Mouse (Mus musculus): ENCODE results near the gene Atp4a.

DNA sequence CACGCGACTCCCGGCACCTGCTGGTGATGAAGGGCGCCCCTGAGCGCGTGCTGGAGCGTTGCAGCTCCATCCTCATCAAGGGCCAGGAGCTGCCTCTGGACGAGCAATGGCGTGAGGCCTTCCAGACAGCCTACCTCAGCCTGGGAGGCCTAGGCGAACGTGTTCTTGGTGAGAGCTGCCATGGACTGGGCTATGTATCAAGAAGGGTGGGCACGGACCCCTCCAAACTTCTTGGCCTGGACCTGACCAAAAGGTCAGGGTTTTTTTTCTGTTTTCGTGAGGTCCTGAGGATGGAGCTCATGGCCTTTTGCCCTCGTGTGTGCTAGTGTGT is 5.7 kb downstream of the Atp4a start:
- TF ChIP-seq CTCF (IDR thresholded peaks at IDR 0.05; ENCODE audit: control insufficient read depth, insufficient read depth, insufficient read length), result no peak
- TF ChIP-seq USF1 (IDR thresholded peaks at IDR 0.05; ENCODE audit: low read depth), result no peak
- TF ChIP-seq CEBPB (IDR thresholded peaks at IDR 0.05; ENCODE audit: low read depth), result no peak
- no peak for TF ChIP-seq MYOG (IDR thresholded peaks at IDR 0.05; ENCODE audit: control insufficient read depth, extremely low read depth, insufficient read length)
- TF ChIP-seq MYOD1 (IDR thresholded peaks at IDR 0.05; ENCODE audit: control insufficient read depth, insufficient read length, low read depth), result no peak
- no peak for TF ChIP-seq MAX (IDR thresholded peaks at IDR 0.05)
